Mouse (Mus musculus): Measurements from ENCODE around the gene T2.

Gene T2

GRCm38 (mm10) chr17:8390487-8390886 lies 34.7 kb downstream of the T2 start:
- ChIA-PET POLR2A (interaction anchor here in 2 of 4 experiments (1.1 to 2.1 kb wide), 10 partner anchors 11 to 39 kb away, joined by 3 to 5 read pairs (median 4); no protein-coding TSS in a partner anchor), CTCF (interaction anchor here in 3 of 4 experiments (0.7 to 4.2 kb wide), 12 partner anchors 9 to 79 kb away, joined by 3 to 47 read pairs (median 5); no protein-coding TSS in a partner anchor)

GRCm38 (mm10) chr17:8396371-8396770 lies 40.6 kb downstream of the T2 start:
- CTCF ChIA-PET = interaction anchor here (0.7 to 1.9 kb wide), 7 partner anchors 12 to 138 kb away, joined by 3 to 9 read pairs (median 3); no protein-coding TSS in a partner anchor
- POLR2A ChIA-PET = interaction anchor here in 2 of 4 experiments (0.8 to 1.5 kb wide), 4 partner anchors 12 to 19 kb away, joined by 3 to 4 read pairs (median 4); no protein-coding TSS in a partner anchor

GRCm38 (mm10) chr17:8397946-8398345 lies 42.2 kb downstream of the T2 start:
- CTCF ChIA-PET = interaction anchor here in 3 of 4 experiments (0.6 to 1.9 kb wide), 8 partner anchors 9 to 1548 kb away, joined by 3 to 9 read pairs (median 3); no protein-coding TSS in a partner anchor
- POLR2A ChIA-PET = interaction anchor here in 3 of 4 experiments (0.6 to 1.7 kb wide), 5 partner anchors 11 to 658 kb away, joined by 3 to 8 read pairs (median 4); partner anchors contain the start of gene T (in 1 of the 3)

- ChIA-PET POLR2A (interaction anchor here in 2 of 4 experiments (0.6 to 1.2 kb wide), 2 partner anchors 30 to 382 kb away, joined by 3 to 4 read pairs; partner anchors contain the start of gene T (in 1 of the 2)), CTCF (interaction anchor here in 3 of 4 experiments (0.6 to 0.8 kb wide), 4 partner anchors 26 to 1249 kb away, joined by 3 to 4 read pairs (median 3); no protein-coding TSS in a partner anchor)
Measured at GRCm38 (mm10) chr17:8403932-8404331, 48.1 kb downstream of the T2 start.

GRCm38 (mm10) chr17:8406285-8406684 lies 50.5 kb downstream of the T2 start:
- ChIA-PET CTCF (interaction anchor here in 1 of 4 experiments (0.6 kb wide), 1 partner anchor 10 kb away, joined by 5 read pairs; no protein-coding TSS in a partner anchor), POLR2A (interaction anchor here in 1 of 4 experiments (1.1 to 1.5 kb wide), 3 partner anchors 8 to 27 kb away, joined by 3 to 5 read pairs (median 3); no protein-coding TSS in a partner anchor)

- ChIA-PET CTCF (interaction anchor here in 3 of 4 experiments (0.9 to 2.1 kb wide), 4 partner anchors 13 to 19 kb away, joined by 3 to 15 read pairs (median 4); no protein-coding TSS in a partner anchor), POLR2A (interaction anchor here in 2 of 4 experiments (1.0 to 1.5 kb wide), 6 partner anchors 10 to 96 kb away, joined by 4 to 9 read pairs (median 5); no protein-coding TSS in a partner anchor)
Measured at GRCm38 (mm10) chr17:8408002-8408401, 52.2 kb downstream of the T2 start.

GRCm38 (mm10) chr17:8408589-8409295 lies 53.0 kb downstream of the T2 start:
- ChIA-PET POLR2A (interaction anchor here in 3 of 4 experiments (0.6 to 3.2 kb wide), 16 partner anchors 11 to 96 kb away, joined by 3 to 10 read pairs (median 4); no protein-coding TSS in a partner anchor), CTCF (interaction anchor here (0.6 to 2.1 kb wide), 17 partner anchors 11 to 881 kb away, joined by 3 to 15 read pairs (median 3); no protein-coding TSS in a partner anchor)

GRCm38 (mm10) chr17:8410330-8410729 lies 54.5 kb downstream of the T2 start:
- CTCF ChIA-PET = interaction anchor here in 1 of 4 experiments (0.6 to 2.1 kb wide), 2 partner anchors 11 to 397 kb away, joined by 3 to 15 read pairs; no protein-coding TSS in a partner anchor
- POLR2A ChIA-PET = interaction anchor here in 1 of 4 experiments (1.3 to 3.2 kb wide), 2 partner anchors 14 to 19 kb away, joined by 3 to 10 read pairs; no protein-coding TSS in a partner anchor

- CTCF ChIA-PET = interaction anchor here in 2 of 4 experiments (0.8 to 2.5 kb wide), 4 partner anchors 10 to 24 kb away, joined by 3 to 11 read pairs (median 6); no protein-coding TSS in a partner anchor
- POLR2A ChIA-PET = interaction anchor here in 2 of 4 experiments (1.1 to 1.6 kb wide), 5 partner anchors 8 to 22 kb away, joined by 3 to 5 read pairs (median 3); no protein-coding TSS in a partner anchor
Measured at GRCm38 (mm10) chr17:8413656-8414055, 57.9 kb downstream of the T2 start.

- ChIA-PET POLR2A (interaction anchor here in 2 of 4 experiments (0.8 to 1.4 kb wide), 3 partner anchors 9 to 19 kb away, joined by 3 read pairs; no protein-coding TSS in a partner anchor), CTCF (interaction anchor here in 3 of 4 experiments (0.5 to 2.5 kb wide), 6 partner anchors 8 to 364 kb away, joined by 3 to 11 read pairs (median 4); no protein-coding TSS in a partner anchor)
Measured at GRCm38 (mm10) chr17:8415533-8415932, 59.7 kb downstream of the T2 start.

- ChIA-PET POLR2A (interaction anchor here in 1 of 4 experiments (1.4 kb wide), 1 partner anchor 10 kb away, joined by 3 read pairs; no protein-coding TSS in a partner anchor), CTCF (no interaction called here)
Measured at GRCm38 (mm10) chr17:8416865-8417264, 61.1 kb downstream of the T2 start.

GRCm38 (mm10) chr17:8420739-8421138 lies 64.9 kb downstream of the T2 start:
- POLR2A ChIA-PET = interaction anchor here in 2 of 4 experiments (0.8 to 1.0 kb wide), 2 partner anchors 9 to 12 kb away, joined by 3 read pairs; no protein-coding TSS in a partner anchor

GRCm38 (mm10) chr17:8421517-8421916 lies 65.7 kb downstream of the T2 start:
- ChIA-PET POLR2A (interaction anchor here in 1 of 4 experiments (0.9 kb wide), 2 partner anchors 9 to 32 kb away, joined by 3 to 4 read pairs; no protein-coding TSS in a partner anchor), CTCF (interaction anchor here (0.5 to 4.7 kb wide), 17 partner anchors 9 to 164 kb away, joined by 3 to 47 read pairs (median 4); no protein-coding TSS in a partner anchor)

More at GRCm38 (mm10) chr17:8420739-8421138, 64.9 kb downstream of the T2 start:
- CTCF ChIA-PET = interaction anchor here (0.6 to 4.7 kb wide), 17 partner anchors 9 to 163 kb away, joined by 3 to 47 read pairs (median 3); no protein-coding TSS in a partner anchor

GRCm38 (mm10) chr17:8423283-8423682 lies 67.5 kb downstream of the T2 start:
- ChIA-PET CTCF (interaction anchor here (0.6 to 4.7 kb wide), 22 partner anchors 9 to 167 kb away, joined by 3 to 47 read pairs (median 4); partner anchors contain the start of genes Mpc1 (in 1 of the 4) and T (in 1 of the 4)), POLR2A (interaction anchor here in 1 of 4 experiments (1.3 kb wide), 1 partner anchor 14 kb away, joined by 3 read pairs; no protein-coding TSS in a partner anchor)

- POLR2A ChIA-PET = interaction anchor here in 2 of 4 experiments (0.8 to 2.0 kb wide), 8 partner anchors 9 to 40 kb away, joined by 3 to 10 read pairs (median 4); no protein-coding TSS in a partner anchor
- CTCF ChIA-PET = interaction anchor here in 3 of 4 experiments (0.6 to 2.0 kb wide), 17 partner anchors 9 to 173 kb away, joined by 3 to 8 read pairs (median 4); no protein-coding TSS in a partner anchor
Measured at GRCm38 (mm10) chr17:8429436-8429835, 73.6 kb downstream of the T2 start.

- ChIA-PET POLR2A (interaction anchor here in 2 of 4 experiments (0.8 to 2.0 kb wide), 8 partner anchors 9 to 40 kb away, joined by 3 to 10 read pairs (median 4); no protein-coding TSS in a partner anchor), CTCF (interaction anchor here in 3 of 4 experiments (0.6 to 2.0 kb wide), 19 partner anchors 8 to 173 kb away, joined by 3 to 8 read pairs (median 4); no protein-coding TSS in a partner anchor)
Measured at GRCm38 (mm10) chr17:8429896-8430295, 74.1 kb downstream of the T2 start.

GRCm38 (mm10) chr17:8432179-8432800 lies 76.5 kb downstream of the T2 start:
- CTCF ChIA-PET = interaction anchor here in 1 of 4 experiments (2.7 kb wide), 1 partner anchor 9 kb away, joined by 8 read pairs; no protein-coding TSS in a partner anchor
- POLR2A ChIA-PET = interaction anchor here in 2 of 4 experiments (0.6 to 1.4 kb wide), 4 partner anchors 9 to 121 kb away, joined by 3 to 4 read pairs (median 3); no protein-coding TSS in a partner anchor
